Mouse (Mus musculus): ENCODE data around the gene Igfbpl1. TPM values are rescaled to one million over a fixed set of nuclear protein-coding genes. Genes with fewer than 3 reads are reported as not detected.

Gene Igfbpl1
- polyA plus RNA-seq, 1 experiment from 2014 or later = 0.40 TPM

GRCm38 (mm10) chr4:45762600-45762999 is 64.1 kb downstream of the Igfbpl1 start:
- Histone ChIP-seq H3K27me3 (replicated peaks; ENCODE audit: control insufficient read depth, insufficient read depth, low read length) (peaks cover 44% of the 10 kb centered on the region), H3K36me3 (ENCODE audit: control insufficient read depth, insufficient read depth, low read length) (no peaks in the 10 kb centered on the region), H3K4me3 (ENCODE audit: low read depth, low read length) (no peak overlapping the region), H3K4me2 (no peak overlapping the region), H3K9ac (ENCODE audit: low read depth, low read length) (no peak overlapping the region), H3K4me1 (replicated peaks; ENCODE audit: control insufficient read depth, insufficient read depth, low read length) (peaks cover 17% of the 10 kb centered on the region), H3K27ac (ENCODE audit: low read depth, low read length) (no peak overlapping the region), H3K9me3 (ENCODE audit: control insufficient read depth, low read length) (no peaks in the 10 kb centered on the region)
- DNase-seq (ENCODE audit: low spot score) (no peak), ATAC-seq (replicated peaks; ENCODE audit: low FRiP score) (no peak)
- 72% methylated on average over 4 of the region's 4 CpGs for WGBS

Other genes with a start within 250 kb of the Igfbpl1 start
- 10.5 and 13.0 TPM in 2 replicates for gene Aldh1b1, start 27.9 kb downstream of the Igfbpl1 start, polyA plus RNA-seq (2014; fragmentation: Nextera tagmentation; extraction: Ambion mirVana)
- gene Stra6l, start 21.7 kb upstream of the Igfbpl1 start, polyA plus RNA-seq (2014; fragmentation: Nextera tagmentation; extraction: Ambion mirVana) = 2.5 and 3.1 TPM in 2 replicates
- 0.04 and 0.10 TPM in 2 replicates for gene Ccdc180, start 63.4 kb upstream of the Igfbpl1 start, polyA plus RNA-seq (2014; fragmentation: Nextera tagmentation; extraction: Ambion mirVana)
- 6.1 and 7.9 TPM in 2 replicates for gene Tdrd7, start 138.4 kb upstream of the Igfbpl1 start, polyA plus RNA-seq (2014; fragmentation: Nextera tagmentation; extraction: Ambion mirVana)
- gene Tmod1, start 212.0 kb upstream of the Igfbpl1 start, polyA plus RNA-seq (2014; fragmentation: Nextera tagmentation; extraction: Ambion mirVana) = 27.1 and 28.6 TPM in 2 replicates

Data from liver, embryonic 11.5 days (tissue).